Mouse (Mus musculus) lung, postnatal 0 days (tissue): Measurements from ENCODE around the gene Ydjc. TPM values are rescaled to one million over a fixed set of nuclear protein-coding genes. Genes with fewer than 3 reads are reported as not detected.
A peak's percentile ranks its signal among the peaks of the same experiment; 100 is the strongest.

Experiments
- ATAC-seq: fragments of 200-750 bp; cut with Nextera tagmentation; 2 replicates; pipeline ENCODE4 v1.8.0; 2017; ENCODE audit warnings: moderate library complexity
- DNase-seq: peaks from one replicate; pipeline ENCODE4 v3.0.0-alpha.2; 2016; ENCODE audit warnings: low spot score
- H3K27ac ChIP-seq: fragments of 300-500 bp; sonication (generic); 2 replicates; pipeline ENCODE4 v1.5.1; 2014; ENCODE audit warnings: antibody characterized with exemption, mild to moderate bottlenecking, low read length, mixed read lengths
- H3K27me3 ChIP-seq: fragments of 300-500 bp; sonication (generic); replicated peaks from 2 replicates; pipeline ENCODE4 v1.6.1; 2014; ENCODE audit warnings: low read length, mixed read lengths; ENCODE audit not compliant: insufficient read depth
- H3K36me3 ChIP-seq: fragments of 300-500 bp; sonication (generic); 2 replicates; pipeline ENCODE4 v1.6.1; 2014; ENCODE audit warnings: low read length, mixed read lengths; ENCODE audit not compliant: insufficient read depth
- H3K4me1 ChIP-seq: fragments of 300-500 bp; sonication (generic); 2 replicates; pipeline ENCODE4 v1.6.1; 2014; ENCODE audit warnings: antibody characterized with exemption, low read depth, low read length, mixed read lengths; ENCODE audit not compliant: insufficient read depth
- H3K4me2 ChIP-seq: fragments of 300-500 bp; sonication (generic); replicated peaks from 2 replicates; pipeline ENCODE4 v1.6.1; 2014; ENCODE audit warnings: low read depth, mild to moderate bottlenecking, low read length, moderate library complexity, mixed read lengths
- H3K4me3 ChIP-seq: fragments of 300-500 bp; sonication (generic); 2 replicates; pipeline ENCODE4 v1.5.1; 2014; ENCODE audit warnings: low read depth, low read length
- H3K9ac ChIP-seq: fragments of 300-500 bp; sonication (generic); replicated peaks from 2 replicates; pipeline ENCODE4 v1.6.1; 2014; ENCODE audit warnings: low read depth, mild to moderate bottlenecking
- H3K9me3 ChIP-seq: fragments of 300-500 bp; sonication (generic); 2 replicates; pipeline ENCODE4 v1.6.1; 2016; ENCODE audit warnings: low read length, mixed read lengths
- CTCF ChIP-seq: IDR thresholded peaks from 2 replicates; pipeline ENCODE4 v1.5.1; 2016; ENCODE audit warnings: antibody characterized with exemption, mild to moderate bottlenecking
- EP300 ChIP-seq: IDR thresholded peaks from 2 replicates; pipeline ENCODE4 v1.6.1; 2016; ENCODE audit warnings: antibody characterized with exemption, mild to moderate bottlenecking, control low read depth
- WGBS: fragments of 180-500 bp; shearing (Covaris S2); extraction: QIAGEN DNeasy Blood & Tissue Kit; methylation state at CpG from one replicate; pipeline ENCODE4 v1.1.7; 2014; 5-methylcytosine and 5-hydroxymethylcytosine counted together
- polyA plus RNA-seq: library from polyadenylated mRNA; unstranded; fragments of >200 nt; fragmentation: Nextera tagmentation; extraction: Ambion mirVana; gene quantifications from 2 replicates; pipeline ENCODE4 v1.2.1, GENCODE M21; 2015

The Ydjc gene
- polyA plus RNA-seq = 1.6 TPM in 2 replicates

DNA sequence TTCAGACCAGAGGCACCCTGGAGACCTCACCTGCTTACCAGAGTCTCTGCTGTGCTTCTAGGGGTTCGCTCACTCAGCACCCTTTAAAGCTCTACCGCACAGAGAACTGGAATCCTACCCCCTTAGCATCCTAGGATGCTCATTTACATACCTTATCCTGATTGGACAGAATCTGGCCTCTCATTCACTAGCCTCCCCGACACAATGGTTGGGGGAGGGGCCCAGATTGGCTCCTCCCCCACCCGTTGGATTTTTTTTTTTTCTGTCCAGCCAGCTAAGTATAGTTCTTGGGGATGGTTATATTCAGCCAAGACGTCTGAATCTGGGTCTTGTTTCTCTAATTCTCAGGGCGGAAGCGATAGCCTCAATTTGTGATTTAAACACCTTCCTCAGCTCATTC, at the start of gene Ydjc:
Gene Ydjc (plus strand): TSS at position 283 of the 400 bp plus-strand sequence.
- H3K4me2 ChIP-seq = no peak within 1 kb of the TSS
- WGBS = 27% methylated on average over 7 of the region's 7 CpGs
- no peak for TF ChIP-seq EP300
- no peak for TF ChIP-seq CTCF

DNA sequence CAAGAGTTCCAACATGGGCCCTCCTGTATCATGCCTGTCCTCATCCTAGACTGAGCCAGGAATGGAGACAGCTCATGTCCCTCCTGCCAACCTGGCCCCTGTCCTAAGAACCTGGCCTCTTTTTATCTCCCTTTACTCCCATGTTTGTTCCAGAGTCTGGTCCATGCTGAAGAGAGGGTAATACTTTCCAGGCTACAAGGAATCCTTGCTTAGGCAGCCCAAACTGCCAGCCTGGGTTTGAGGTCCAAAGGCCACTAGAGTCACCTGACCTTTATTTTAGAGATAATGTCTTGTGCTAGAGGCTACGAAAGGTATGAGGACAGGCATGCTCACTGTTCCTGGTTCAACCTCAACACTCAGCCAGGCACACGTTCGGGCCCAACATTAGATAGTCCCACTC, 47.5 kb upstream of the Ydjc start:
- Histone ChIP-seq H3K27me3 (no peaks in the 10 kb centered on the region), H3K9ac (no peak overlapping the region), H3K4me3 (no peak overlapping the region), H3K27ac (no peak overlapping the region), H3K36me3 (peaks cover 57% of the 10 kb centered on the region), H3K9me3 (no peaks in the 10 kb centered on the region), H3K4me1 (no peaks in the 10 kb centered on the region), H3K4me2 (no peak overlapping the region)
- 89% methylated on average over 3 of the region's 3 CpGs for WGBS
- ATAC-seq = no peak
- no peak for DNase-seq
- no peak for TF ChIP-seq EP300
- no peak for TF ChIP-seq CTCF

More for the DNA sequence above, at the start of gene Ydjc:
- Histone ChIP-seq H3K27ac (no peak within 1 kb of the TSS), H3K4me3 (no peak within 1 kb of the TSS), H3K4me1 (peaks cover 13% of the 10 kb centered on the region; the same call in 1 of the 2 replicates), H3K9me3 (no peaks in the 10 kb centered on the region), H3K36me3 (no peaks in the 10 kb centered on the region), H3K27me3 (no peaks in the 10 kb centered on the region), H3K9ac (no peak within 1 kb of the TSS)
- ATAC-seq (no peak), DNase-seq (peak; percentile 24)

DNA sequence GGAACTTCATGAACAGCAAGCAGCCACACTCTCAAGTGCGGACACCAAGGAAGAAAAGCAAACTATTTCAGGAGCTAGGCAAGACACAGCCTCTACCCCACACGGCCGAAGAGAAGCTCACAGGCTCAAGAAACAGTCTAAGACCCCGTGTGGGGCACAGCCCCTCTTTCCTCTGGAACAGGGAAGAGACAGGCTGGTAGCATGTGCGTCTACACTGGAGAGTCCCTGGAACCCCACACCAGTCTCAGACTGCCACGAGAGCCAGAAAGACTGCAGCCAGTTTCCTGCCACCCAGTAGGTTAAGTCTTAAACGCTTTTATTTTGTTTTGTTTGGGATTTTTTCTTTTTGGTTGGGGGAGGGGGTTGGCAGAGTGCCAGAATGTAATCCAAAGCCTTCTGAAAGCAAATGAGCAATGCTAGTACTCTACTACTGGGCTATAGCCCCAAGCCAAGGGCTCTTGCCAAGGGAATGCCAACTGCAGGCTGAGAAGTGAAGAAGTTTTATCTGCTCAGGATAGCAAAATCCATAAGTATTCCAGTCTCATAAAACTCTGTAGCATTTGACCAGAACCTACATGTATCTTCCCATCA, 41.7 kb upstream of the Ydjc start:
- TF ChIP-seq CTCF (no peak), EP300 (no peak)
- Histone ChIP-seq H3K9me3 (no peaks in the 10 kb centered on the region), H3K9ac (no peak overlapping the region), H3K27ac (no peak overlapping the region), H3K4me3 (no peak overlapping the region), H3K4me2 (no peak overlapping the region), H3K4me1 (peaks cover 3% of the 10 kb centered on the region; the same call in 1 of the 2 replicates), H3K36me3 (peaks cover 32% of the 10 kb centered on the region), H3K27me3 (no peaks in the 10 kb centered on the region)
- peak; percentile 25; the same call in 1 of the 2 replicates for ATAC-seq
- 52% methylated on average over 7 of the region's 7 CpGs for WGBS
- DNase-seq = no peak

GRCm38 (mm10) chr16:17104600-17104999, 39.8 kb upstream of the Ydjc start:
- H3K9me3 ChIP-seq = no peaks in the 10 kb centered on the region
- H3K27me3 ChIP-seq = no peaks in the 10 kb centered on the region
- no peak for TF ChIP-seq EP300
- no peak for TF ChIP-seq CTCF
- H3K9ac ChIP-seq = no peak overlapping the region
- 49% methylated on average over 4 of the region's 4 CpGs for WGBS
- 0 out of 2 replicates have a peak, but pooled peaks have one; percentile 44 for ATAC-seq
- H3K4me1 ChIP-seq = peaks cover 3% of the 10 kb centered on the region; the same call in 1 of the 2 replicates
- H3K4me2 ChIP-seq = no peak overlapping the region
- H3K4me3 ChIP-seq = no peak overlapping the region
- DNase-seq = peak; percentile 65
- peaks cover 25% of the 10 kb centered on the region for H3K36me3 ChIP-seq
- no peak overlapping the region for H3K27ac ChIP-seq

DNA sequence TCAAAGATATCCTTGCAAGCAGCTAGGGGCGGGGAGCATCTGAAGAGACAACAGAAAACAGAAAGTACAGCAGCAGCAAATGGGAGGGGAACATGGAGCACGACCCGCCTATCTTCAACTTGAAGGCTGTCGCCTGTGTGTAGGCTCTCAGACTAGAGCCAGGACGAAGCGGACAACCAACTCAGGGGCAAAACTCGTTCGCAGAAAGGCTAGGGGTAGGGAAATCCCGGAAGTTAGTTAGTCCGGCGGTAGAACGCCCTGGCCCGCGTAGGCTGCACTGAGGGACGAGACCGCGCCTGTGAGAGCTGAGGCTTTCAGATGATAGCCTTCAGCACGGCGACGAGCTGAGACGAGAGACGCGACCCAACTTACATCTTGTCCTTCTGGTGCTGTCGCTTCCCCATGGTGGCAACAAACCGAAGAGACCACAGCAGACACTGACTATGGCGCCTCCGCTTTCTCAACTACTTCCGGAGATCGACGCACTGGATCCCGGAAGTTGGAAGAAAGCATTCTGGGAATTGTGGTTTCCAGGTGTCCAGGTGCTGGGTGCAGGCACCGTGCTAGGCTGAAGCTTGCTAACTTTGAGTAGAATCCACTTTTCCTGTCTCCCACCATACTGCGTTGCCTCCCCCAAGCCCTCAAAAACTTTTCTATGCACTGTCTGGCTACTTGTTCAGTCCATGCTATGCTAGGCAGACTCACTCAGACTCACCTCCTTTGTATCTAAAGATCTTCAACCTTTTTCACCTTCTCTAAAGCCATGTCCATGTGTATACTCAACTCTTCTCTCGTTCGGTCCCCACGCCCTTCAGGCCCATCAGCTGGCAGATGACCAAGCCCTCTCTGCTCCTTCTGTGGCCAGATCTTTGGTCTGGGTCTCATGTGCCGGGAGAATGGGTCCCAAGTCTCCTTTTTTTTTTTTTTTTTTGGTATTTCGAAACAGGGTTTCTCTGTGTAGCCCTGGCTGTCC, 33.4 kb upstream of the Ydjc start, which contains the start of gene Ppil2:
Gene Ppil2 (minus strand): TSS at position 487 of the 973 bp plus-strand sequence.
- Histone ChIP-seq H3K4me2 (peak within 1 kb of the TSS; percentile 65), H3K9me3 (no peaks in the 10 kb centered on the region), H3K4me3 (peak within 1 kb of the TSS; percentile 80), H3K36me3 (peaks cover 10% of the 10 kb centered on the region; the same call in 1 of the 2 replicates), H3K27ac (peak within 1 kb of the TSS; percentile 72), H3K9ac (peak within 1 kb of the TSS; percentile 77), H3K4me1 (peaks cover 9% of the 10 kb centered on the region; the same call in 1 of the 2 replicates), H3K27me3 (no peaks in the 10 kb centered on the region)
- DNase-seq = peak; percentile 92
- peak; percentile 84 for ATAC-seq
- 6% methylated on average over 38 of the region's 38 CpGs for WGBS
- TF ChIP-seq CTCF (no peak), EP300 (no peak)

DNA sequence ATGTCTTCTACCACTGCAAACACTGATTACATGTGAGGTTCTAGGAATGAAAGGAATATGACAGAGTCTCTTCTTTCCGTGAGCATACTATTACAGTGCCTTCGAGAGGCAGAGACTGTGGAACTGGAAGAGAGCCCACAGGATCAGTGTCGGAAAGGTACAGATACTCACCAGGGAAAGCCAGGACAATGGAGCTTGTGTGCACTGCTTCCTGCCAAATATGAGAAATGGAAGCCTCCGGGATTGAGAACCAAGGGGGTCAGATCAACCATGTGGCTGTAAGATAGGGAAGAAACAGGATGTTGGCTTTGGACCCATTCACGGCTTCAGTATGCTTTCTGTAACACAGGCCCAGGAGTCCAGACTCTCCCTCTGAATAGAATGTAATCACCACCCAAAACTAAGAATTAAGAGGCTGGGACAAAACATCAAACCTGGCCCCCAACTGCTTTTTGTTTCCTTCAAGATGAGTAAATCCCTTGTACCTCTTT, 27.1 kb upstream of the Ydjc start:
- ATAC-seq = no peak
- TF ChIP-seq EP300 = no peak
- no peak for TF ChIP-seq CTCF
- Histone ChIP-seq H3K27ac (no peak overlapping the region), H3K27me3 (no peaks in the 10 kb centered on the region), H3K4me3 (no peak overlapping the region), H3K4me1 (no peaks in the 10 kb centered on the region), H3K4me2 (no peak overlapping the region), H3K9me3 (no peaks in the 10 kb centered on the region), H3K9ac (no peak overlapping the region), H3K36me3 (no peaks in the 10 kb centered on the region)
- WGBS = 71% methylated on average over 5 of the region's 5 CpGs
- DNase-seq = no peak
